Mouse (Mus musculus) brain, embryonic 14.5 days (tissue): ENCODE measurements at regions not wholly inside any gene's neighbourhood (a gene's known extent, or its start where the extent isn't known, plus 50 kb on each side); places are given as distances from the start of the nearest gene placed in this dataset.

Source experiments
- CTCF ChIP-seq: fragments of 200-500 bp; IDR thresholded peaks from 2 replicates; pipeline ENCODE4 v1.5.1; 2012; ENCODE audit warnings: inconsistent platforms, mild to moderate bottlenecking, moderate library complexity, borderline replicate concordance; ENCODE audit not compliant: insufficient read depth, insufficient read length; ENCODE audit errors: extremely low read depth
- POLR2A ChIP-seq: fragments of 200-500 bp; IDR thresholded peaks from 2 replicates; pipeline ENCODE4 v1.6.1; 2012; ENCODE audit warnings: mild to moderate bottlenecking, inconsistent platforms, borderline replicate concordance; ENCODE audit not compliant: poor library complexity, insufficient read depth, insufficient read length, severe bottlenecking; ENCODE audit errors: extremely low read depth

- TF ChIP-seq CTCF: no peak
- no peak for TF ChIP-seq POLR2A
Measured at GRCm38 (mm10) chr8:90441058-90441851, 93.1 kb upstream of the Tox3 start.
